Mouse (Mus musculus) layer of hippocampus, adult 18-20 months (tissue): ENCODE measurements around the gene Ltb. TPM values are rescaled to one million over a fixed set of nuclear protein-coding genes. Genes with fewer than 3 reads are reported as not detected.
A peak's percentile ranks its signal among the peaks of the same experiment; 100 is the strongest.

ENCODE experiments used
- DNase-seq, 2 experiments: peaks; one replicate each; pipeline ENCODE4 v3.0.0; 2022; ENCODE audit warnings: low spot score in 2 of 2
- total RNA-seq, 2 experiments: library from RNA; stranded (reverse); gene quantifications; 2 replicates each; pipeline ENCODE4 v1.2.3; 2021

Ltb gene
- total RNA-seq, 2 experiments from 2014 or later, result 0.41 to 0.64 TPM

- DNase-seq, result no peak
Observed at GRCm38 (mm10) chr17:35191723-35192122, 2.5 kb upstream of the Ltb start.

- DNase-seq, result no peak
Observed at GRCm38 (mm10) chr17:35192924-35193323, 1.3 kb upstream of the Ltb start.

GRCm38 (mm10) chr17:35194844-35195630, 798 bp downstream of the Ltb start:
- no peak for DNase-seq

GRCm38 (mm10) chr17:35195631-35196320, 1.5 kb downstream of the Ltb start:
- DNase-seq, result peak; percentile 50 to 70

- no peak for DNase-seq
Observed at GRCm38 (mm10) chr17:35196321-35196641, 2.0 kb downstream of the Ltb start.

DNA sequence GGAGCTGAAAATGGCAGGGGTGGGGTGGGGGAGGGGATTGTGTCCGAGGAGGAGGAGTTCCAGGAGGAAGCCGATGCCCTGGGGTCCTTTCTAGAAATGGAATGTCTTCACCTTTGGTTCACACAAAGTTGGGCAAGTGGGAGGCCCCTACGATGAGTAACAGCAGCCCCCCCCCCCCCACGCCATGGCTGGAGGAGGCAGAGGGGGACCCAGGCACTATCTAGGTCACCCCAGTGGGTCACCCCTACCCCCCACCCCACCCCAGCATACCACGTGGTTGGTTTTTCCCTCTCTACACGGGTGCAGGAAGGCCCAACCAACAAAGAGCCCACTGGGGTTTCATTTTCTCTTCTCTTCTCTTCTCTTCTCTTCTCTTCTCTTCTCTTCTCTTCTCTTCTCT, 2.9 kb downstream of the Ltb start:
- no peak for DNase-seq

- DNase-seq, result no peak
Observed at GRCm38 (mm10) chr17:35198029-35198428, 3.8 kb downstream of the Ltb start.

DNA sequence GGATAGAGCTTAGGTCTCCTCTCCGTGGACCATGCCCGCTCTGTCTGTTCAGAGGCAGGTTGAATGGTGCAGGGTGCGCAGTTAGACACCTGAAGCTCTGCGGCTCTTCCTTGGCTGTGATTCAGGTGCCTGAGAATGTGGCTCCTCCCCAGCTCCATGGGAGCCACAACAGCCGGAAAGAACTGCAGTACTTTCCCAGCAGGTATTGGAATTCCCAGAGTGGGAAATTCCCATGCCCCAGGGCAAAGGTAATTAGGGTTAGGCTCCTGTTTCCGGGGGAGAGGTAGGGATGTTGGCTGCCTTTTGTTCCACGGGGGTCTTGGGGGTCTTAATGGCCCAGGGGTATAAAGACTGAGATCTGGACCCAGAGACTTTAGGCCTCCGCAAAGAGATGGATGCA, 4.7 kb downstream of the Ltb start:
- DNase-seq, result no peak

DNA sequence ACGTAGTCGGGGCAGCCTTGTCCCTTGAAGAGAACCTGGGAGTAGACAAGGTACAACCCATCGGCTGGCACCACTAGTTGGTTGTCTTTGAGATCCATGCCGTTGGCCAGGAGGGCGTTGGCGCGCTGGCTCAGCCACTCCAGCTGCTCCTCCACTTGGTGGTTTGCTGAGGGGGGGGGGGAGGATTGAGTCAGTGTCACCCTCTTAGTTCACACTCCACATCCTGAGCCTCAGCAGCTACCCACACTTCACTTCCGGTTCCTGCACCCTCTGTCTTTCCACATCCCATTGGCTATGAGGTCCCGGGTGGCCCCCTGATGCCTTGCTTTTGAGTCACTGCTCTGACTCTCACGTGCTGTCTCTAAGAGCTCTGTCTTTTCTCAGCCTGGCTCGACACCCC, 6.2 kb downstream of the Ltb start:
- no peak for DNase-seq

DNA sequence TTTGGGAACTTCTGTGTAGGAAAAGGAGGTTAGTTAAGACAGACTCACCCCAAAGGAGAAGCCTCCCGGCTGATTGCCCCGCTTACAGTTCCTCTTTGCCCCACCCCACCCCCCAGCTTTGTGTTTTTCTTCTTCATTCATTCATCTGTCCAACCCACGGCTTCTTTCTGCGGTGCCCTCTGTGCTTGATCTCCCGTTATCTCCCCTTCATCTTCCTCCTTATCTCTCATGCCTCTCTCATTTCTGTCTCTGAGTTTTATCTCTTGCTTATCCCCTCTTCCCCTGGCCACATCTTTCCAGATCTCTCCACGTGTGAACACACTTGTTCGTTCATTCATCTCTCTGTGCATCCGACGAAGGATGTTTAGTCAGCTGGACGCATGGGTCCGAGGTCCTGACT, 6.9 kb downstream of the Ltb start:
- no peak for DNase-seq

GRCm38 (mm10) chr17:35201787-35202186, 7.5 kb downstream of the Ltb start, which contains the start of gene Tnf:
Gene Tnf, minus strand, starts transcription at chr17:35202007.
- no peak for DNase-seq

DNA sequence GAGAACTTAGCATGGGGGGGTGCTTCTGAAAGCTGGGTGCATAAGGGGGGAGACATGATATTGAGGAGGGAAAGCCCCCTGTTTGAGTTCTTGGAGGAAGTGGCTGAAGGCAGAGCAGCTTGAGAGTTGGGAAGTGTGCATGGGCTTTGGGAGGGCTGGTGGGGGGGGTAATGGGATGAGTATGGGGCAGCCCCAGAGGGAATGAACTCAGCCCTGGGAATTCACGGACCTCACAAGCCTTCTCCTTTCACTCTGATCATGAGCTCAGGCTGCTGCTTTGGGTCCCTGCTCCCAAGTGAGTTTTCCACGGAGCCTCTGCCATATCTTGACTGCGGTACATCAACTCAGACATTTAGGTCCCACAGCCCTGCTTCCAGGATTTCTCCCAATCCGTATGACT, 8.2 kb downstream of the Ltb start:
- DNase-seq, result no peak

DNA sequence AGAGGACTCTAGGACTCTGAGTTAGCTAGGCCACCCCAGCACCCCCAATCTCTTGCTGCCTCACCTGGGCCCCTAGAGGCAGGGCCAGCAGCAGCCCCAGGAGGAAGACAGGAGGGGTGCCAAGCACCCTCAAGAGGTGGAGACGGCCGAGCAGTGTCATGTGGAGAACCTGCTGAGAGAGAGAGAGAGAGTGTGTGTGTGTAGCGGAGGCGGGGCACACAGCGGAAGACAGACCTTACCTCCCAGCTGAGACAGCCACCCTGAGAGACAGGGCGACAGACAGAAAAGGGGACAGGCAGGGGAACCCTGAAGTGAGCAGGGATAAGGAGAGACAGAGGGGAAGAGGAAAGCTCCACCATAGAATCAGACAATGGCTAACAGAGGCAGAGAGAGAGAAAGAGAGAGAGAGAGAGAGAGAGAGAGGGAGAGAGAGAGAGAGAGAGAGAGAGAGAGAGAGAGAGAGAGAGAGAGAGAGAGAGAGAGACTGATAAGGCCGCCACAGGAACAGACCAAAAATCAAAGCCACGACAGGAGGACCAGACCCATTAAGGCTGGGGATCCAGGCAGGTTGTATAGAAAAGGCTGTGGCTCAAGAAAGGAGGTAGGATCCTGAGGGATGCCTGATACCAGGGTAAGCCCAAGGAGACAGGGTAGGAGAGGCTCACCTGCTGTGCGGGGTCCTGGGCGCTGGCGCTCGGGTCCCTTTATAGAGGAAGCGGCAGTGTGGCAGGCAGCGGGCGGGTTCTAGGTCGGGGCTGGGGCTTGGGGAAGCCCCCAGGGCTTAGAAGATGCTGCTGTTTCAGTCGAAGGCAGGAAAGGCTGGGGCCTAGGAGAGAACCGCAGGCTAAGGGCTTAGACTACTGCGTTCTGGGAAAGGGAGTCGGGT, 10.5 kb downstream of the Ltb start, which contains the start of gene Lta:
TSS of gene Lta (minus strand) at position 858 of the 886 bp plus-strand sequence.
- no peak for DNase-seq

- no peak for DNase-seq
Observed at GRCm38 (mm10) chr17:35205380-35205769, 11.1 kb downstream of the Ltb start.

DNA sequence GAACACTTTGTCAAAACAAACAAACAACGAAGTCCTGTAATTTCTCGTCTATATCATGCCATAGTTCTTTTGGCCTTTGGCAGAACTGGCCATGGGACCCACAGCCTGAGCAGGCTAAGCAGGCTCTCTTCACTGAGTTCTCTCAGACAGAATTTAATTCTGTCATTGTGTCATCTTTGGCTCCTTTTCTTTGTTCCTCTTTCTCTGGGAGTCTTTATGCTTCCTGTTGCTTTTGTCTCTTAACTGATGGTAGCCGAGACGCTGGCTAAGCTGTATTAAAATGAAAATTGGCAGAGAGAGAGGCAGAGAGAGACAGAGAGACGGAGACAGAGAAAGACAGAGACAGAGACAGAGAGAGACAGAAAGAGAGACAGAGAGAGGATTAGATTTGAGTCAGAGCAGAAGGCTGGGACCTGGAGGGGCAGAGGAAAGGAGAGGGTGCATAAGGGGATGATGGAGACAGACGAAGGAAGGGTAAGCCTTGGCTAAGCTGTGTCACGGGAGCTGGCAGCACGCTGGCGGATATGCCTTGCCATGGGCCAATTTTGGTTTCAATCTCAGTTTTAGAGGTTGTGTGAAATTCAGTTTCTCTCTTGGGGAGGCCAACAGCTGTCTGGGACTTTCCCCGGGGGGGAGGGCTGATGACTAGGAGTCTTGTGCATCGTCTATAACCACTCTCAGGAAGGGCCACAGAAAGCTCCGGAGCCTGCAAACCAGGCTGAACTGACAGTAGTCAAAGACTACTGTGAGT, 15.7 kb downstream of the Ltb start:
- DNase-seq, result no peak

- no peak for DNase-seq
Observed at GRCm38 (mm10) chr17:35210593-35210992, 16.4 kb downstream of the Ltb start.

GRCm38 (mm10) chr17:35213071-35213470, 18.8 kb downstream of the Ltb start:
- no peak for DNase-seq

DNA sequence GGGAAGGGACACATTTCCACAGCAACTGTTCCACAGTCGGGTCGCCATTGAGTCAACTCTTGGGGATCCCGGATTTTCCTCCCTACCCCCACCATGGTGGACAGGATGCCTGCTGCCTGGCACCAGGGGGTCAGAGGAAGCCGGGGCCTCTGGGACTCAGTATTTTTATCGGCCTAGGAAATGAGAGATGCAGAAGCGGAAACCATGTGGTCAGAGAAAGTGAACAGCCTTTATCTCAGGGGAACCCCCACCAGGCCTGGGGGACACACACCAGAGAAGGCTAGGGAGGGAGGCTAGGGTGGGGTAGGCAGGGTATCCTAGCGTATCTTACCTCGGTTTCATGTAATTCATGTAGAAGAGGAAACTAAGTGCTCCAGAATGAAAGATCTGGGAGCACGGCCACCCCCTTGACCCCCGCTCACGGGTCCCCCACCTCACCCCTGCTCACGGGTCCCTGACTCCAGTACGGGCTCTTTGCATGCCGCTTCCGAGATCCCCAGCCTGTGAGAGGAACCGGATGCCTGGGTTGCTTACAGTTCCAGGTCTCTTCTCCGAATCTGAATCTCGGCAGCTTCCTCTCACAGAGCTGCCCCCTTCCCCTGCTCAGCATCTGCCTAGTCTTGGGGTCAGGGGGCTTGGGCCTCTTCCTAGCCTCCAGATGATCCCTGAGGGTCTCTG, 24.4 kb downstream of the Ltb start:
- DNase-seq, result no peak

DNA sequence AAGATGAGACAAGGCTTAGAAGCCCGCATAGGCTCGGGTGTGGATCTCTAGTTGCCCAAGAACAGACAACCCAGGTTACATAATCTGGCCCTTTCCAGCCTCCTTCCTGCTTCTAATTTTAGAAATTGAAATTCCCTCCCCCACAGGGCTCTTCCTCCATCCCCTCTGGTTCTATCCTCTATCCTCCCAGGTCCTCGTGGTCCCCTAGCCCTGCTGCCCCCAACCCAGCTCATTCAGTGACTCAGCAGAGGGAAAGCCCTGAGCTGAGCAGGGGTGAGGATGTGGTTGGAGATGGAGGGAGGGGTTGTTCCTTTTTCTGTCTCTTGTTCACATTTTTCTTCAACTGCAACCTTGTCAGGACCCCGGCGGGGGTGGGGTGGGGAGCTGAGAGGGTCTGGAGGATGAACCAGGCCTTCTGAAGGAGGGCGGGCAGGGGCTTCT, 25.4 kb downstream of the Ltb start:
- peak in 1 of 2 experiments; percentile 33 for DNase-seq
